Mouse (Mus musculus) limb, embryonic 11.5 days (tissue): ENCODE measurements around the gene Tomm5. TPM values are rescaled to one million over a fixed set of nuclear protein-coding genes. Genes with fewer than 3 reads are reported as not detected.
"Not testable (repeated sequence)": the region's sequence is repeated elsewhere in the genome, so short reads cannot be mapped to it uniquely, and the experiment has no call there.

ENCODE experiments used
- ATAC-seq: fragments of 200-750 bp; cut with Nextera tagmentation; 2 replicates; pipeline ENCODE4 v1.8.0; 2017; ENCODE audit warnings: low read depth; ENCODE audit not compliant: insufficient number of reproducible peaks, low FRiP score, low TSS enrichment
- DNase-seq: peaks from one replicate; pipeline ENCODE4 v3.0.0-alpha.2; 2015; ENCODE audit warnings: low spot score
- H3K27ac ChIP-seq: fragments of 300-500 bp; sonication (generic); replicated peaks from 2 replicates; pipeline ENCODE4 v1.5.1; 2014; ENCODE audit warnings: low read depth, mild to moderate bottlenecking, low read length
- H3K27me3 ChIP-seq: fragments of 300-500 bp; sonication (generic); 2 replicates; pipeline ENCODE4 v1.6.1; 2014; ENCODE audit warnings: mild to moderate bottlenecking, low read length, mixed read lengths; ENCODE audit not compliant: control insufficient read depth, insufficient read depth
- H3K36me3 ChIP-seq: fragments of 300-500 bp; sonication (generic); 2 replicates; pipeline ENCODE4 v1.6.1; 2014; ENCODE audit warnings: mild to moderate bottlenecking, low read length, moderate library complexity, mixed read lengths; ENCODE audit not compliant: control insufficient read depth, insufficient read depth
- H3K4me1 ChIP-seq: fragments of 300-500 bp; sonication (generic); 2 replicates; pipeline ENCODE4 v1.6.1; 2014; ENCODE audit warnings: low read length, mixed read lengths; ENCODE audit not compliant: control insufficient read depth, insufficient read depth
- H3K4me2 ChIP-seq: fragments of 300-500 bp; sonication (generic); 2 replicates; pipeline ENCODE4 v1.6.1; 2014; ENCODE audit warnings: low read depth, mild to moderate bottlenecking, moderate library complexity; ENCODE audit not compliant: severe bottlenecking
- H3K4me3 ChIP-seq: fragments of 300-500 bp; sonication (generic); 2 replicates; pipeline ENCODE4 v1.5.1; 2014; ENCODE audit warnings: low read depth, low read length
- H3K9ac ChIP-seq: fragments of 300-500 bp; sonication (generic); 2 replicates; pipeline ENCODE4 v1.6.1; 2014; ENCODE audit warnings: mild to moderate bottlenecking, low read length
- H3K9me3 ChIP-seq: fragments of 300-500 bp; sonication (generic); 2 replicates; pipeline ENCODE4 v1.6.1; 2016; ENCODE audit warnings: low read length; ENCODE audit not compliant: control insufficient read depth
- WGBS: fragments of 180-500 bp; shearing (Covaris S2); extraction: QIAGEN DNeasy Blood & Tissue Kit; methylation state at CpG from one replicate; pipeline ENCODE4 v1.1.7; 2014; 5-methylcytosine and 5-hydroxymethylcytosine counted together
- polyA plus RNA-seq: library from polyadenylated mRNA; unstranded; fragments of >200 nt; fragmentation: Nextera tagmentation; extraction: Ambion mirVana; gene quantifications from 2 replicates; pipeline ENCODE4 v1.2.1, GENCODE M21; 2014

Tomm5 gene
- polyA plus RNA-seq, 1 experiment from 2014 or later: 204 TPM

GRCm38 (mm10) chr4:45081041-45081440 lies 26.9 kb downstream of the Tomm5 start:
- not testable (repeated sequence) for H3K4me2 ChIP-seq, H3K4me3 ChIP-seq, H3K9ac ChIP-seq, H3K27ac ChIP-seq, H3K27me3 ChIP-seq, H3K4me1 ChIP-seq, H3K9me3 ChIP-seq, ATAC-seq, H3K36me3 ChIP-seq, DNase-seq
- 85% methylated on average over 4 of the region's 4 CpGs for WGBS

DNA sequence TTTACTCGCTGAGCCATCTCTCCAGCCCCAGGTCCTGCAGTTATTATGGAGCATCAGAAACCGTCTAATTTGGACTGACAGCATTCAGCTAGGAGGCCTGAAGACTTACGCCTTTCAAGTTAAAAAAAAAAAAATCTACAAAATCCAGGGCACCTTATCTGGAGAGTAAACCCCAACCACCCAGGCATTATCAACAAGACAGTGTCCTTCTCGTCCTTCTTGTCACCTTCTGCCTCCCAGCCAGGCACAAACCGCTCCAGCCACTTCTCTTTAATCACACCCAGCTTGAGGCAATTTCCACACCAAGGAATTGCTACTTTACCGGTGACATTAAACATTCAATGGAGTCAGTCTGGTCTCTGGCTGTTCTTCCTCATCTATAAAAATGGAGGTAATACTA lies 34.4 kb downstream of the Tomm5 start:
- Histone ChIP-seq H3K4me3 (no peak overlapping the region), H3K36me3 (0 out of 2 replicates have a peak, but pooled peaks cover 2% of the 10 kb centered on the region), H3K9ac (no peak overlapping the region), H3K27ac (no peak overlapping the region), H3K9me3 (no peaks in the 10 kb centered on the region), H3K4me1 (no peaks in the 10 kb centered on the region), H3K4me2 (no peak overlapping the region), H3K27me3 (no peaks in the 10 kb centered on the region)
- WGBS: 60% methylated on average over 6 of the region's 6 CpGs
- no peak for DNase-seq
- ATAC-seq: no peak

GRCm38 (mm10) chr4:45072261-45072973 lies 35.5 kb downstream of the Tomm5 start:
- DNase-seq (no peak), ATAC-seq (no peak)
- Histone ChIP-seq H3K4me1 (no peaks in the 10 kb centered on the region), H3K4me2 (no peak overlapping the region), H3K27me3 (no peaks in the 10 kb centered on the region), H3K4me3 (no peak overlapping the region), H3K9ac (no peak overlapping the region), H3K9me3 (no peaks in the 10 kb centered on the region), H3K36me3 (0 out of 2 replicates have a peak, but pooled peaks cover 2% of the 10 kb centered on the region), H3K27ac (no peak overlapping the region)
- 68% methylated on average over 15 of the region's 15 CpGs for WGBS

- H3K9me3 ChIP-seq: no peaks in the 10 kb centered on the region
Measured at GRCm38 (mm10) chr4:45067742-45068141, 40.2 kb downstream of the Tomm5 start.

DNA sequence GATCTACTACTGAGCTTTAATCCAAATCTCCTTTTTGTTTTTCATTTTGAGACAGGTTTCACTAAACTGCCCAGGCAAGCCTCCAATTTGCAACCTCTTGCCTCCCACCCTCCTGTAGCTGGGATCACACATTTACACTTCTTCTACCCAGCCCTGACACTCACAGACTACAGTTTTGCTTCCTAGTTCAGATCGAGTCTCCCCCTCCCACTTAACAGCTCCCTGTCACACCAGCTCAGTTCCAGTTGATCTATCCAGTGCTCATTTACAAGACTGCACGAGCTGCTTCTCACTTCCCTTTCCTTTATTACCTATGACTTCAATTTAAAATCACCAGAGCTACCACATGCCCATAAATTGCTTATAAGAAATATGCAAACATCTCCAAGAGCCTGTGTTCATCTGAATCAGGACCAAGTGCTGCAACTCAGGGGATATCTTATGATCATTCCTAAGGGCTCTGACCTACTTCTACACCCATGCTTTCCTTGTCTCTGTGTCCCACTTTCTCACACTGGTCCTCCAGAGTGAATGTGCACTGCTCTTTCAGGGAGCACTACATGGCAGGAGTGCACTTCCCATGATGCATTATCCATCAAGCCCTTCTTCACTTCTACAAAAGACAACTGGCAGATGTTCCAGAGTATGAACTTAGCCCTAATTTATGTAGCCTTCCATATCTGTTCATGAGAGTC lies 41.7 kb downstream of the Tomm5 start:
- WGBS: 42% methylated on average over 2 of the region's 2 CpGs
- Histone ChIP-seq H3K4me1 (no peaks in the 10 kb centered on the region), H3K9ac (no peak overlapping the region), H3K4me3 (no peak overlapping the region), H3K9me3 (no peaks in the 10 kb centered on the region), H3K27me3 (no peaks in the 10 kb centered on the region), H3K36me3 (no peaks in the 10 kb centered on the region), H3K27ac (no peak overlapping the region), H3K4me2 (no peak overlapping the region)
- DNase-seq: no peak
- no peak for ATAC-seq

More at GRCm38 (mm10) chr4:45067742-45068141, 40.2 kb downstream of the Tomm5 start:
- no peak overlapping the region for H3K9ac ChIP-seq
- ATAC-seq (no peak), DNase-seq (no peak)
- H3K27me3 ChIP-seq: no peaks in the 10 kb centered on the region
- H3K4me3 ChIP-seq: no peak overlapping the region
- H3K36me3 ChIP-seq: 0 out of 2 replicates have a peak, but pooled peaks cover 2% of the 10 kb centered on the region
- no peak overlapping the region for H3K4me2 ChIP-seq
- no peaks in the 10 kb centered on the region for H3K4me1 ChIP-seq
- H3K27ac ChIP-seq: no peak overlapping the region
- 83% methylated on average over 4 of the region's 4 CpGs for WGBS

- Histone ChIP-seq H3K27ac (no peak overlapping the region), H3K9ac (no peak overlapping the region), H3K4me2 (no peak overlapping the region), H3K4me3 (no peak overlapping the region), H3K4me1 (no peaks in the 10 kb centered on the region), H3K36me3 (no peaks in the 10 kb centered on the region), H3K9me3 (no peaks in the 10 kb centered on the region), H3K27me3 (no peaks in the 10 kb centered on the region)
- WGBS: 69% methylated on average over 2 of the region's 2 CpGs
- ATAC-seq (no peak), DNase-seq (no peak)
Measured at GRCm38 (mm10) chr4:45064577-45064976, 43.3 kb downstream of the Tomm5 start.

GRCm38 (mm10) chr4:45063836-45064235 lies 44.1 kb downstream of the Tomm5 start:
- H3K9ac ChIP-seq, H3K4me1 ChIP-seq, DNase-seq, H3K9me3 ChIP-seq, H3K36me3 ChIP-seq, H3K27me3 ChIP-seq, H3K4me3 ChIP-seq, H3K4me2 ChIP-seq, H3K27ac ChIP-seq, ATAC-seq: not testable (repeated sequence)
- 91% methylated on average over 1 of the region's 1 CpGs for WGBS

GRCm38 (mm10) chr4:45055451-45055850 lies 52.5 kb downstream of the Tomm5 start:
- H3K36me3 ChIP-seq: peaks cover 3% of the 10 kb centered on the region; the same call in 1 of the 2 replicates
- H3K4me1 ChIP-seq: no peaks in the 10 kb centered on the region
- H3K9ac ChIP-seq: no peak overlapping the region
- no peak for ATAC-seq
- H3K4me3 ChIP-seq: no peak overlapping the region
- 85% methylated on average over 8 of the region's 8 CpGs for WGBS
- H3K27ac ChIP-seq: no peak overlapping the region
- H3K4me2 ChIP-seq: no peak overlapping the region
- H3K9me3 ChIP-seq: no peaks in the 10 kb centered on the region
- no peaks in the 10 kb centered on the region for H3K27me3 ChIP-seq
- DNase-seq: no peak
